Mouse (Mus musculus) spleen, adult 2 months (tissue): ENCODE data around the gene Slc29a4. TPM values are rescaled to one million over a fixed set of nuclear protein-coding genes. Genes with fewer than 3 reads are reported as not detected.

Source experiments
- DNase-seq, 2 experiments: peaks; one replicate each; pipeline versions ENCODE4 v3.0.0 to v3.0.0-alpha.2; 2012 to 2021; ENCODE audit warnings: low spot score in 2 of 2, low read depth in 1 of 2
- H3K27ac ChIP-seq: fragments of 200-500 bp; 2 replicates; pipeline ENCODE4 v1.5.1; 2012; ENCODE audit warnings: low read length, inconsistent platforms; ENCODE audit not compliant: insufficient read depth
- H3K27me3 ChIP-seq: fragments of 200-500 bp; 2 replicates; pipeline ENCODE4 v1.6.1; 2012; ENCODE audit warnings: mild to moderate bottlenecking, moderate library complexity, low read length, inconsistent platforms; ENCODE audit not compliant: control insufficient read depth, insufficient read depth
- H3K36me3 ChIP-seq: fragments of 200-500 bp; 2 replicates; pipeline ENCODE4 v1.6.1; 2012; ENCODE audit warnings: mild to moderate bottlenecking, low read length, inconsistent platforms; ENCODE audit not compliant: control insufficient read depth, insufficient read depth
- H3K4me1 ChIP-seq: fragments of 200-500 bp; 2 replicates; pipeline ENCODE4 v1.6.1; 2011; ENCODE audit warnings: inconsistent platforms; ENCODE audit not compliant: control insufficient read depth, insufficient read depth, insufficient read length
- H3K4me3 ChIP-seq: fragments of 200-500 bp; 2 replicates; pipeline ENCODE4 v1.5.1; 2011; ENCODE audit warnings: mild to moderate bottlenecking, inconsistent platforms; ENCODE audit not compliant: insufficient read depth, insufficient read length; ENCODE audit errors: extremely low read depth
- CTCF ChIP-seq: fragments of 200-500 bp; IDR thresholded peaks from 2 replicates; pipeline ENCODE4 v1.5.1; 2011; ENCODE audit warnings: mild to moderate bottlenecking, inconsistent platforms; ENCODE audit not compliant: insufficient read depth, insufficient read length, insufficient replicate concordance; ENCODE audit errors: extremely low read depth
- POLR2A ChIP-seq: fragments of 200-500 bp; IDR thresholded peaks from 2 replicates; pipeline ENCODE4 v1.6.1; 2011; ENCODE audit warnings: low read depth, low read length, inconsistent platforms
- WGBS: fragments of 180-500 bp; shearing (Covaris S2); methylation state at CpG from one replicate; pipeline ENCODE4 v1.1.7; 2018; 5-methylcytosine and 5-hydroxymethylcytosine counted together
- polyA plus RNA-seq: library from polyadenylated mRNA; depleted of rRNA; stranded (reverse); fragments of >200 nt; gene quantifications from 2 replicates; pipeline ENCODE4 v1.2.3, GENCODE M21; 2012

Gene Slc29a4
- polyA plus RNA-seq, 1 experiment, result 9.7 TPM

DNA sequence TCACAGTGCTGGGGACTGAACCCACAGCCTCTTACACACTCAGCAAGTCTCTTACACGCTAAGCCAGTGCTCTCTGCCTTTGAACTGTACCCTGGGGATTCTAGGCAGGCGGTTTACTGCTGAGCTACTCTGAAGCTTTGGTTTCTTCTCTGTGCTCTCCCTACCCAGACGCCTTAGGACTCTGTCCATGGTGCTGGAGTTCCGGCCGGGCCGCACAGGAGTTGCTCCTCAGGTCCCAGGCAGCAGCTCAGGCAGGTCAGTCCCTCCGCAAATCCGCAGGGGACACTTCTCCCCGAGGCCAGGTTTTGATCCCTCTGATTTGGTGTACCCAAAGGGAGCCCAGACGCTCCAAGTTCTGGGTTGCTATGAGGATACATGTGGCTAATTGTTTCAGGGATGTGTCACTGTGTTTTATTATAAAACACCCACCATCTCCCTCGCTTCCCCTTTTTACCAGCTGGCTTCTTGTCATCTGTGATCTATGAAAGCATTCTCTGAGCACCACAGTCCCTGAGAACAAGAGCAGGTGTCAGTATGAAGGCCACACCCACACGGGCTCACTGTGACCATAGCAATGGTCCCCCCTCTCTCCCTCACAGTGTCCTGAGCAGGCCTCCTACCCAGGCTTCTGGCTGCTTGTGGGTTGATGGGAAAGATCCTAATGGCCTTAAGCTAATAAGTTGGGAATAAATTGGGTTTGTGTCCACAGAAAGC is 2.5 kb downstream of the Slc29a4 start:
- Histone ChIP-seq H3K36me3 (no peaks in the 10 kb centered on the region), H3K27ac (no peak overlapping the region), H3K27me3 (no peaks in the 10 kb centered on the region), H3K4me3 (no peak overlapping the region), H3K4me1 (no peaks in the 10 kb centered on the region)
- WGBS, result 2% methylated on average over 12 of the region's 12 CpGs
- no peak for TF ChIP-seq CTCF
- peak in 1 of 2 experiments; percentile 38 for DNase-seq

DNA sequence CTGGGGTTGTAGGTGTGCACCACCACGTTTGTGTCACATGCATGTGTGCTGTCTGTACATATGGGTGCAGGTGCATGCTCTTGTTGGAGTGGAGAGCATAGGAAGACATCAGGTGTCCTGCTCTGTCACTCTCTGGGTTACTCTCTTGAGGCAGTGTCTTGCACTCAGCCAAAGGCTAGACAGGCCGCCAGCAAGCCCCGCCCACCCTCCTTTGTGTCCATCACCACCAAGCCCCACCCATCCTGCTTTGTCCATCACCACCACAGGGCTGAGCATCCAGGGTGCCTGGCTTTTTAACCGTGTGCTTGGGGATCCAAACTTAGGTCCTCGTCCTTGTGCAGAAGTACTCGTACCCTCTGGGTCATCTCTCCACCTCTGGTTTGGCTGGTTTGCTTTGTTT is 3.9 kb downstream of the Slc29a4 start:
- no peak for TF ChIP-seq CTCF
- TF ChIP-seq POLR2A, result no peak
- no peak overlapping the region for H3K27ac ChIP-seq
- H3K36me3 ChIP-seq, result no peaks in the 10 kb centered on the region
- 36% methylated on average over 6 of the region's 6 CpGs for WGBS
- H3K4me3 ChIP-seq, result no peak overlapping the region
- no peaks in the 10 kb centered on the region for H3K4me1 ChIP-seq
- DNase-seq, result no peak
- no peaks in the 10 kb centered on the region for H3K27me3 ChIP-seq

DNA sequence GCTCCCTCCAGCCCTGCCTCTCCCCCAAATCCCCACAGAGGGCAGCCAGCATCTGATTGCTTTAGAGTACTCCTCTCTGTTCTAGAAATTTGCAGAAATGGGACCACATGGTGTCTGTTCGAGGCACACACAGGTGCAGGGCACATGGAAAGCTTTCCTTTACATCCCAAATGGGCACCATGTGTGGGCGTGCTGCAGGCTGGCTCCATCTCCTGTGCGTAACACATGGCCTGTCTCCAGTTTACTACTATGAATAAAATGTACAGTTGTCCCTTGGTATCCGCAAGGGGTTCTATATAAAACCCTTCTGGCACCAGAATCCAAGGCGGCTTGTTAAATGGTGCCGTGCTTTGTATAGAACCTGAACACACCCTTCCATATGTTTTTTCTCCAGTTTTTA is 4.6 kb downstream of the Slc29a4 start:
- TF ChIP-seq CTCF (no peak), POLR2A (no peak)
- 90% methylated on average over 6 of the region's 6 CpGs for WGBS
- no peak for DNase-seq

GRCm38 (mm10) chr5:142697742-142698141 is 5.4 kb downstream of the Slc29a4 start:
- Histone ChIP-seq H3K27ac (no peak overlapping the region), H3K36me3 (no peaks in the 10 kb centered on the region), H3K4me1 (no peaks in the 10 kb centered on the region; the same call in none of the 2 replicates), H3K4me3 (no peak overlapping the region), H3K27me3 (peaks cover 8% of the 10 kb centered on the region; the same call in 1 of the 2 replicates)
- TF ChIP-seq POLR2A (no peak), CTCF (no peak)
- no peak for DNase-seq
- 50% methylated on average over 2 of the region's 2 CpGs for WGBS

More for the DNA sequence above, 4.6 kb downstream of the Slc29a4 start:
- H3K4me1 ChIP-seq, result no peaks in the 10 kb centered on the region; the same call in 1 of the 2 replicates
- H3K27ac ChIP-seq, result no peak overlapping the region
- no peak overlapping the region for H3K4me3 ChIP-seq
- peaks cover under 1% of the 10 kb centered on the region; the same call in 1 of the 2 replicates for H3K27me3 ChIP-seq
- no peaks in the 10 kb centered on the region for H3K36me3 ChIP-seq

DNA sequence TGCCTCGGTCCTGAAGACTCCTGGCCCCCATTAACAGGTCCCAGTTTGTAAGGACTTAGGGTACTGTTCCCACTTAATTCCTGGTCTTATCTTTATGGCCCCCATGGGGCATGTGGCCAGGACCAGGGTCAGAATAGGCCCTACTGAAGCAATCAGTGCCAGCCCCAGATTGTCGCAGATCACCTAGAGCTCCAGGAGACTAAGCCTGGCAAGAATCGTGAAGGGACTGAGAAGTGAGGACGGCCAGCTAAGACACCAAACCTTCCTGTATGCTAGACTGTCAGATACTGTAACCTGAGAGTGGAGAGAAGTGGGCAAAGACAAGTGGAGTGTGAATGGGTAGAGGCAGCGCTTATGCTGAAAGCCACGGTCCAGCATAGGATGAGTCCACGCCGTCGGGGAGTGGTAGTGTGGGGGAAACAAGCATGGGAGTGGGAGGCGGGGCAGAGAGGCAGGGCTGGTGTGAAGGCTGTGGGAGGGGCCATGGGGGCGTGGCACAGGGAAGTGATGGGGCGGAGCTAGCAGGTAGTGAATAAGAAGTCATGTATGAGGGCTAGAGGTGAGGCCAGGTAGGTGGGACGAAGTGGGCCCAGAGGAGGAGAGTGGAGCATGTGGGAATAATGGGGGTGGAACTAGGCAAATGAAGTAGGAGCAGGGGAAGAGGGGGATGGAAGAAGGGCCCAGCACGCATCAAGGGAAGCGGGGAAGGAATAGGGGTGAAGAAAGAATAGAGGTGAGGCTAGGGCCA is 8.7 kb downstream of the Slc29a4 start:
- DNase-seq, result no peak
- WGBS, result 17% methylated on average over 15 of the region's 15 CpGs
- H3K27me3 ChIP-seq, result peaks cover 10% of the 10 kb centered on the region
- H3K4me1 ChIP-seq, result no peaks in the 10 kb centered on the region; the same call in none of the 2 replicates
- no peak overlapping the region for H3K27ac ChIP-seq
- TF ChIP-seq POLR2A (no peak), CTCF (no peak)
- no peaks in the 10 kb centered on the region for H3K36me3 ChIP-seq
- H3K4me3 ChIP-seq, result no peak overlapping the region

GRCm38 (mm10) chr5:142701651-142702510 is 9.6 kb downstream of the Slc29a4 start:
- 5% methylated on average over 35 of the region's 72 CpGs for WGBS
- Histone ChIP-seq H3K4me1 (no peaks in the 10 kb centered on the region; the same call in none of the 2 replicates), H3K36me3 (no peaks in the 10 kb centered on the region), H3K27ac (no peak overlapping the region), H3K4me3 (peak overlapping the region; percentile 55), H3K27me3 (peaks cover 10% of the 10 kb centered on the region)
- no peak for TF ChIP-seq CTCF
- no peak for TF ChIP-seq POLR2A
- DNase-seq, result peak in 1 of 2 experiments; percentile 9
